Mouse (Mus musculus) c-Kit-positive CD71-positive TER-119-positive erythroid progenitor cells, embryonic 14.5 days (primary cell): Measurements from ENCODE around the gene Pdk2.

ENCODE experiments used
- DNase-seq: peaks from one replicate; pipeline ENCODE4 v3.0.0-alpha.2; 2013; ENCODE audit warnings: low spot score

Pdk2 gene

DNA sequence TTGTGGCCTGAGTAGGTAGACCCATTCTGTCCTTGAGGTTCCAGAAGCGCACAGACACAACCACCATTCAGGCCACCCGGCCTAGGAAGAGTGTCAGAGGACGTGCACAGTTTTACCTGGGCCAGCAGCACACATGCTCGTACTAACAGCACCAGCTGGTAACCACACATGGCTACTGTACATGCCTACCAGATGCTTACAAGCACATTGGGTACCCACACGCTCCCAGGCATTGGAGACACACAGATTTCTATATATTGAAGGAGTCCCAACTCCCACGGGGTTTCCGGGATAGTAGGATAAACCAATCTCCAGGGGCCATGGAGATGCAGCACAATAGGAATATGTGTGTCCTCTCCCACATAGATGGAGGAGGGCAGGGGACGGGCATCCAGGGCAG is 38.4 kb downstream of the Pdk2 start:
- DNase-seq: no peak

- DNase-seq: no peak
These were observed 39.4 kb downstream of the Pdk2 start for GRCm38 (mm10) chr11:95001584-95002347.

- peak; percentile 82 for DNase-seq
These were observed 40.1 kb downstream of the Pdk2 start for GRCm38 (mm10) chr11:95001058-95001457.

DNA sequence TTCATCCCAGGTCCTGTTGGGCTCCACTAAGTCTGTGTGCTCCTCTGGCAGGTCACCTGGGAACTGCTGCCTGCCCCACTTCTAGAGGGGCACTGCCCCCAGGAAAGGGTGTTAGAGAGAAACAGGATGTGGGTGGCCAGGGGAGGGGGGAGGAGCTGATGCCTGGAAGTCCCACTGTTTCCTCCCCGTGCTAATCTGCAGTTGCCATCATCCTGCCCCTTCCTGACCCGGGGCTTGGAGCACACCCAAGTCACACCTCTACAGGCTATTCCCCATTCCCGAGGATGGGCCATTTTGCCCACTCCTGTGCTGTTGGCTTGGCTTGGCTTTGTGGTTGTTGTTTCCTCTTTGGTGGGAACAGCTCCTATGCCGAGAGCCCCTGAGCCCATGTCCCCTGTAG is 40.6 kb downstream of the Pdk2 start:
- no peak for DNase-seq

DNA sequence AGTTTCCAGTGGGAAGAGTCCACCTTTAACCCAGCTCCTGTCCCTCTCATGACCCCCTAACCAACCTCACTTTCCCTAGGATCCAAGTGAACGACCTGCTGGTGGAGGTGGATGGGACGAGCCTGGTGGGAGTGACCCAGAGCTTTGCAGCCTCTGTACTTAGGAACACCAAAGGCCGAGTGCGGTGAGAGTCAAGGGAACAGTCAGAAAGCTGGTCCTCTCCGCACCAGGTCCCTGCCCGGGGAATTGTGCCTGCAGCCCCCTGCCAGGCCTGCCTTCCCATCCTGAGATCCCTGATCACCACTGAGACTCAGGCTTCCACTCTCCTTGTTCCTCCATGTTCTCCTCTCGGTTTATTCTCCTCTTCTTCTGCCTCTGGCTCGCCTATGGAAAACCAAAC is 41.0 kb downstream of the Pdk2 start:
- DNase-seq: no peak

- no peak for DNase-seq
These were observed 43.1 kb downstream of the Pdk2 start for GRCm38 (mm10) chr11:94998041-94998531.

DNA sequence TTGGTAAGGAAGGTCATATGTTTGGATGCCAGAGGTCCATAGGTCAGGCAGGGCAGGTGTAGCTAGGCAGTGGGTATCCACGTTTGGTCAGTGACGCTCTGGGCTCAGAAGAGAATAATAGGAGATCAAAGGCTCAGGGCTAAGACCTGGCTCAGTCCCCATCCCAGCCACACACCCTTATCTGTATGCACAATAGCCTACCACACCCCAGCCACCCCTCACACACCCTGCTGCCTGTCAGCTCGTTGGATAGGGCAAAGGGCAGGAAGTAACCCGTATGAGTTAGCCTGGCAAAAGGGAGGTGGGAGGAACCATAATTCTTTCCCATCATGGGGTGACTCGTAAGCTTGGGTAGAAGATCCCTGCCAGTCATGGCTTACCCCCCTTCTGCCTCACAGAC is 43.6 kb downstream of the Pdk2 start:
- DNase-seq: peak; percentile 79

DNA sequence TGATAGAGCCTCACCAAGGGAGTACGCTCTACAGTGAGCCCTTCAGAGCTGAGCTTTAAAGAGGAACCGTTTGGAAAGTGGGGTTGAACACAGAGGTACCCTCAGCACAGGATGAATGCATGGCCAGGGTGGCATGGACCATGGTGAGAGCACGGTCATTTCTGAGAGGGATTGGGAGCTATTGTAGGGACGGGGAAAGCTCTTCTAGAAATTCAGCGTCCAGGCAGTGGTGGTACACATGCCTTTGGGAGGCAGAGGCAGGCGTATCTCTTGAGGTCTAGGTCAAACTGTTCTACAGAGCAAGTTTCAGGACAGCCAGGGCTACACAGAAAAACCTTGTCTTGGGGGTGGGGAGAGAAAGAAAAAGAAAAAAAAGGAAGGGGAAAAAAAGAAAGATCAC is 44.2 kb downstream of the Pdk2 start:
- DNase-seq: no peak

GRCm38 (mm10) chr11:94996101-94996500 is 45.1 kb downstream of the Pdk2 start:
- DNase-seq: no peak

- no peak for DNase-seq
These were observed 46.0 kb downstream of the Pdk2 start for GRCm38 (mm10) chr11:94994947-94995772.

- no peak for DNase-seq
These were observed 46.8 kb downstream of the Pdk2 start for GRCm38 (mm10) chr11:94994208-94994814.

GRCm38 (mm10) chr11:94992754-94993606 is 48.2 kb downstream of the Pdk2 start:
- no peak for DNase-seq

DNA sequence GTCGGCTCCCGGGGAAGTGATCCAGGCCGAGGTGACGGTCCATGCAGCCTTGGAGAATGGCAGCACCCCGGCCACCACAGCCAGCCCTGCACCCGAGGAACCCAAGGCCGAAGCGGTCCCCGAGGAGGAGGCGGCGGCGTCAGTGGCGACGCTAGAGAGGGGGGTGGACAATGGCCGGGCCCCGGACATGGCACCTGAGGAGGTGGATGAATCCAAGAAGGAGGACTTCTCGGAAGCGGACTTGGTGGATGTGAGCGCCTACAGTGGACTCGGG is 48.7 kb downstream of the Pdk2 start:
- no peak for DNase-seq

DNA sequence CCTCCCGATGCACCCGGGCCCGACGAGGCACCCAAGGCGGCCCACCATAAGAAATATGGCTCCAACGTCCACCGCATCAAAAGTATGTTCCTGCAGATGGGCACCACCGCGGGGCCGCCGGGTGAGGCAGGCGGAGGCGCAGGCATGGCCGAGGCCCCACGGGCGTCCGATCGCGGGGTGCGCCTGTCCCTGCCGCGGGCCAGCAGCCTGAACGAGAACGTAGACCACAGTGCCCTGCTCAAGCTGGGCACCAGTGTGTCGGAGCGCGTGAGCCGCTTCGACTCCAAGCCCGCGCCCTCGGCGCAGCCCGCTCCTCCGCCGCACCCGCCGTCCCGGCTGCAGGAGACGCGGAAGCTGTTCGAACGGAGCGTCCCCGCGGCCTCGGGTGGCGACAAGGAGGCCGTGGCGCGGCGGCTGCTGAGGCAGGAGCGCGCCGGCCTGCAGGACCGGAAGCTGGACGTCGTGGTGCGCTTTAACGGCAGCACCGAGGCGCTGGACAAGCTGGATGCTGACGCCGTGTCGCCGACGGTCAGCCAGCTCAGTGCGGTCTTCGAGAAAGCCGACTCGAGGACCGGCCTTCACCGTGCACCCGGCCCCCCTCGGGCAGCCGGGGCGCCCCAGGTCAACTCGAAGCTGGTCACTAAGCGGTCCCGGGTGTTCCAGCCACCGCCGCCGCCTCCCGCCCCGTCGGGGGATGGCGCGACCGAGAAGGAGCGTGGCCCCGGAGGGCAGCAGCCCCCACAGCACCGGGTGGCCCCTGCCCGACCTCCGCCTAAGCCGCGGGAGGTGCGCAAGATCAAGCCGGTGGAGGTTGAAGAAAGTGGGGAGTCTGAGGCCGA is 49.3 kb downstream of the Pdk2 start:
- DNase-seq: no peak

DNA sequence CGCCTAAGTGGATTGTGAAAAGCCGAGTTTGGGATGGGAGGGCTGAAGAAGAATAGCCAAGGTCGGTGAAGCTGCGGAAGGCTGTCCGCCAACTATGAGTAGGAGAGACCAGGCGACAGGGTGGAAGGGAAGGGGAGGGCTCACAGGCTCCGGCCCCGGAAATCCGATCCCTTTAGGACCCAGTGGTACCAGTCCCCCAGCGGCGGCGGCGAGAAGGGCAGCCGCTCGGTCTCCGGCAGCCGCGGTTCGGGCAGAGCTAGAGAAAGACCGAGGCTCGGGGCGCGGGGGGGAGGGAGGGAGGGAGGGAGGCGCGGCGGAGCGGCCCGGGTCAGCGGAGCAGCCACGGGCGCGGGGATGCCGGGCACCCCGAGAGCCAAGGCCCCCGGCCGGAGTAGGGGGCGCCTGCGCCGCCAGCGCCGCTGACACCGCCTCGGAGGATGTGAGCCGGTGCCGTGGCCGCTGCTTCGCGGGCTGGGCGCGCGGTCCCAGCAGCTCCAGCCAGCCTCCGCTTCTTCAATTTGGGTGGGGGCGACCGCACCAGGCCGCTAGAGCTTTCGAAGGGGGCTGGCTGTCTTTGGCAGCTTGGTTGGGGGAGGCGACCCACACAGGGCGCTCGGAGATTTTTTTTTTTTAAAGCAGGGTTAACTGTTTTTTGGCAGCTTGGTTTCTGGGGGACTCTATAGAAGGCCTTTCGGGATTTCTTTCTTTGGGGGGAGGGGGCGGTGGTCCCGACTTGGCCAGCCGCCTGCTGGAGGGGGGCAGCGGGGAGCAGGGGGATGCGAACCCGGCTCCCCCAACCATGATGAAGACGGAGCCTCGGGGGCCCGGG is 50.2 kb downstream of the Pdk2 start, which contains the start of gene Ppp1r9b:
Gene Ppp1r9b, plus strand, starts transcription at position 287 of the 829 bp plus-strand sequence.
- peak; percentile 85 for DNase-seq

DNA sequence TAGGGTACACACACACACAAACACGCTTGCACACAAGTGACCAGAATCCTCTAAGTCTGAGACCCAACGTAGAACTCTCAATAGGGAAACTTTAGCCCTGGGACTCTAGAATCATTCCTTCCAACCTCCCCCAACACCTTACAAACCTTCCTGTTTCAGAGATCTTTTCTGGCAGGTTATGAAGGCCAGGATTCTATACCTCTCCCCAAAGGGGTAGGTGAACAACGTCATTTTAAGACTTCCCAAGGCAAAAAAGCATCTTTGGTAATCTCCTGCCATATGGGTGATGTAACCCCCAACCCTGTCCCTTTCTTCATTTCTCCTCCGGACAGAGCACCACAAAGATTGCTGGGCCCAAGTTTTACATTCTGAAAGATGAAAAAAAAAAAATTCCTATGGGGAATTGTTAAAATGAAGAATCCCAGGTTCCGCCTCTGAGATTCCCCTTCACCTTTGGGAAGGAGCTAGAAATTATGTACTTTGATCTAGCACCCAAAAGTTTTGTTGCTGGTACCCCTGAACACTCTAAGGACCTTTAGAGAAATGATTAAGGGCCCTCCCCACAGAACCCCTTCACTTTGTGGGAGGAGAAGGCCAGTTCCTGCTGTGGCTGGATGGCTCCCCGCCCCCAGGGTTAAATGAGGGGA is 50.9 kb downstream of the Pdk2 start:
- DNase-seq: no peak

- peak; percentile 85 for DNase-seq
These were observed 51.6 kb downstream of the Pdk2 start for GRCm38 (mm10) chr11:94989562-94990017.

- DNase-seq: no peak
These were observed 52.2 kb downstream of the Pdk2 start for GRCm38 (mm10) chr11:94988780-94989561.

GRCm38 (mm10) chr11:94987851-94988250 is 53.3 kb downstream of the Pdk2 start:
- no peak for DNase-seq
